Mouse (Mus musculus) left cerebral cortex, adult 9 months (tissue): ENCODE measurements at regions not wholly inside any gene's neighbourhood (a gene's known extent, or its start where the extent isn't known, plus 50 kb on each side); places are given as distances from the start of the nearest gene placed in this dataset.

ENCODE experiments used
- DNase-seq, 2 experiments: peaks; one replicate each; pipeline ENCODE4 v3.0.0; 2022; ENCODE audit warnings: low spot score in 2 of 2

DNA sequence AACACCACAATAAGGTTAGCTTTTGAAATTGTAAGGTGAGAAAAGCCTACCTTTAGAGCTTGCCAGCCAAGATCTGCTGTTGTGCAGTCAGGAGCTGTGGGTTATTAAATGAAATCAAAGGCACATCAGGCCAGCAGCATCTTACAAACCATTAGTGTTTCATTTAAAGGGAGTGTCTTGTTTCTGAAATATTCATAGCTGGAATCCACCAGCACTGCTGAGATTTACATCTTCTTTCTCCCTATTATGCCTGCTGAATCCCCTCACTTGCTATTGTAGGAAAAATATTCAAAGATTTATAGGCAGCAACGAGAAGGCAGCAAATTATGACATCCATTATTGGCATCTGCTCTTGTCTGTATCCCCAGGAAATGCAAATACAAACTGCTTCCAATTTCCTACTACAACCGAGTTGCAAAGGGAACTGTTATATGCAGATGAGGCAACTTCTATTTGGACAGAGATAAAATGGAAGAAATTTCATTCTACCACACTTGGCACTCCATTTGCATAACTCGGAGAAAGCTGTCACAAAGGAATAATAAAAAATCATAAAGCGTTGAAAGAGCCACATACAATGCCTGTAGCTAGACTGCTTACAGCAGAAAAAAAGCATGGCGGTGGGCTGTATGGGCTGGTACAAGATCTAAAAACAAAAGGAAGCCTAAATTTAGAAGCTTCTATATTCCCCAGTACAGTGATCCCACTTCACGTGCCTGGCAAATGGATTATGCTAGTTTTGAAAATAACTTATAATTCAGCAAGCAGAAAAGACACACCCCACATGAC lies 60.3 kb upstream of the Prkd1 start:
- no peak for DNase-seq

DNA sequence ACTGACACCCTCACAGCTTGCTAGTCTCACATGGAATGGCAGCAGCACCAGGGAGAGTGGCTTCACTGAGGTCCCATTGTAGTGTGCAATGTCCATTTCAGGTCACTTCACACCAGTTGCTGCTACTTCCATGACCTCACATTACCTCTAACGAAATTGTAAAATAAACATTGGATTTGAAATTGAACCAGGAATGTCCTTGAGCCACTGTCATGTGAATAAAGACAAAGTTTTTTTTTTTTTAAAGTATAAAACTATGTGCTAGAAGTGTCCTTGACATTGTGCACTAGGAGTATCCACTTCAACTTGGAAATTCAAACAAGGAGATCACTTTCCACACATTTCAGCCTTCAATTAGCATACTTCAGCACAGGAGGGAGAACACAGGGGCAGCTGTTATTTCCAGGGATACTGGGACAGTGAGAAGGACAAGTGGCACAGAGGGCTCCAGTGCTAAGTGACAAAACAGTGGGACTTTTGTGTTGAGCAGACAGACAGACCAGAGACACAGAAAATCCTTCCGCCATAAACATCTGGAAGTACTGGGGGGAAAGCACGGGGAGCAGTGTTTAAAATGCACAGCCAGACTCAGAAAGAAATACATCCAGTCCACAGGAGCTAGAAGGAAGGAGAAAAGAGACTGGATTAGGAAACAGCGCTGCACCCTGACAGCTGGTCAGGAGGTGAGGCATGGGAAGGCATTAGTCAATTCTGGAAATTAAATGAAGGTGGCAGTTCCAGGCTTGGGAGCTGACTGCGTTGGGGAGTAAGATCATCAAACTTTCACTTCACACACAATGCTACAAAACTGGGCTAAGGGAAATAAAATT lies 49.9 kb upstream of the Prkd1 start:
- DNase-seq = peak in 1 of 2 experiments; percentile 11
